Mouse (Mus musculus): ENCODE results near the gene Gm10570.

GRCm38 (mm10) chr4:130264698-130265349 lies 43.6 kb downstream of the Gm10570 start:
- TF ChIP-seq CTCF (conservative IDR thresholded peaks at IDR 0.05; ENCODE audit: insufficient read depth, insufficient read length, low read depth, low read length) = peak; percentile 80
- TF ChIP-seq POLR2A (IDR thresholded peaks at IDR 0.05; ENCODE audit: low read depth, low read length) = no peak

Data from kidney, adult 2 months (tissue).